Mouse (Mus musculus) heart, postnatal 0 days (tissue): ENCODE measurements around the gene Cacng6. TPM values are rescaled to one million over a fixed set of nuclear protein-coding genes. Genes with fewer than 3 reads are reported as not detected.

Source experiments
- ATAC-seq: fragments of 200-750 bp; cut with Nextera tagmentation; 2 replicates; pipeline ENCODE4 v1.8.0; 2017; ENCODE audit warnings: low read depth, moderate number of reproducible peaks, moderate library complexity; ENCODE audit not compliant: insufficient read depth
- DNase-seq: peaks from one replicate; pipeline ENCODE4 v3.0.0-alpha.2; 2016; ENCODE audit warnings: low spot score
- H3K27ac ChIP-seq: fragments of 300-500 bp; sonication (generic); 2 replicates; pipeline ENCODE4 v1.5.1; 2014; ENCODE audit warnings: low read depth, mild to moderate bottlenecking
- H3K27me3 ChIP-seq: fragments of 300-500 bp; sonication (generic); 2 replicates; pipeline ENCODE4 v1.6.1; 2014; ENCODE audit warnings: low read length, mixed read lengths; ENCODE audit not compliant: control insufficient read depth, insufficient read depth
- H3K36me3 ChIP-seq: fragments of 300-500 bp; sonication (generic); replicated peaks from 2 replicates; pipeline ENCODE4 v1.6.1; 2014; ENCODE audit warnings: low read length, mixed read lengths; ENCODE audit not compliant: control insufficient read depth, insufficient read depth
- H3K4me1 ChIP-seq: fragments of 300-500 bp; sonication (generic); 2 replicates; pipeline ENCODE4 v1.6.1; 2014; ENCODE audit warnings: antibody characterized with exemption; ENCODE audit not compliant: control insufficient read depth, insufficient read depth
- H3K4me2 ChIP-seq: fragments of 300-500 bp; sonication (generic); 2 replicates; pipeline ENCODE4 v1.6.1; 2014; ENCODE audit warnings: low read depth, mild to moderate bottlenecking, low read length, moderate library complexity
- H3K4me3 ChIP-seq: fragments of 300-500 bp; sonication (generic); 2 replicates; pipeline ENCODE4 v1.5.1; 2014; ENCODE audit warnings: low read depth, low read length
- H3K9ac ChIP-seq: fragments of 300-500 bp; sonication (generic); replicated peaks from 2 replicates; pipeline ENCODE4 v1.6.1; 2014; ENCODE audit warnings: low read depth, low read length, mixed read lengths
- H3K9me3 ChIP-seq: fragments of 300-500 bp; sonication (generic); replicated peaks from 2 replicates; pipeline ENCODE4 v1.6.1; 2016; ENCODE audit warnings: low read length; ENCODE audit not compliant: control insufficient read depth
- CTCF ChIP-seq: IDR thresholded peaks from 2 replicates; pipeline ENCODE4 v1.5.1; 2016; ENCODE audit warnings: antibody characterized with exemption, control low read depth, low read depth
- EP300 ChIP-seq: IDR thresholded peaks from 2 replicates; pipeline ENCODE4 v1.6.1; 2016; ENCODE audit warnings: antibody characterized with exemption, low read depth
- WGBS: fragments of 180-500 bp; shearing (Covaris S2); extraction: QIAGEN DNeasy Blood & Tissue Kit; methylation state at CpG from one replicate; pipeline ENCODE4 v1.1.7; 2014; 5-methylcytosine and 5-hydroxymethylcytosine counted together
- polyA plus RNA-seq: library from polyadenylated mRNA; unstranded; fragments of >200 nt; fragmentation: Nextera tagmentation; extraction: Ambion mirVana; gene quantifications from 2 replicates; pipeline ENCODE4 v1.2.1, GENCODE M21; 2015
- total RNA-seq: library from RNA; depleted of rRNA; stranded (reverse); fragments of >200 nt; gene quantifications from 2 replicates; pipeline ENCODE4 v1.2.3, GENCODE M21; 2014; ENCODE audit warnings: low replicate concordance

Cacng6 gene
- total and polyA plus RNA-seq, 2 experiments from 2014 or later, result 20.4 to 21.3 TPM

- Histone ChIP-seq H3K27me3 (no peaks in the 10 kb centered on the region), H3K27ac (no peak overlapping the region), H3K9me3 (no peaks in the 10 kb centered on the region), H3K9ac (no peak overlapping the region), H3K36me3 (no peaks in the 10 kb centered on the region), H3K4me2 (no peak overlapping the region), H3K4me1 (peaks cover 22% of the 10 kb centered on the region; the same call in 1 of the 2 replicates), H3K4me3 (no peak overlapping the region)
- DNase-seq (no peak), ATAC-seq (no peak)
- 95% methylated on average over 1 of the region's 1 CpGs for WGBS
- TF ChIP-seq CTCF (no peak), EP300 (no peak)
Measured at GRCm38 (mm10) chr7:3432066-3432465, 8.1 kb downstream of the Cacng6 start.

DNA sequence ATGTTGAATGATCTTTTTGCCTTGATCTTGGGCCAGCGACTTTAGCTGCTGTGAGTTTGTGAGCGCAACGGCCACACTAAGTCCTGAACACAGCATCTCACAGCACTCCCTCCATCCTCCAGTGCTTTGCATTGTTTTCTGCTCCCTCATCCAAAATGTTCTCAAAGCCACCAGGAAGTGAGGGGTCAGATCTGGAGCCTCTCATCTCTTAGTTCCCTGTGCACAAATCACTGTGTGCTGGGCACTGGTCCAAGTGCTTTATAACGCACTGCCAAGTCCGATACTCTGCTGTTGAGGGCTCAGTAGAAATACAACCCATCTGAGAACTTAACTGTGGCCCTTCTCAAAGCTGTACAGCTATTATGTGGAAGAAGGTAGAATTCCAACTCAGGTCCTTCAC is 13.9 kb downstream of the Cacng6 start:
- no peak for TF ChIP-seq EP300
- no peak for TF ChIP-seq CTCF
- Histone ChIP-seq H3K9me3 (no peaks in the 10 kb centered on the region), H3K36me3 (no peaks in the 10 kb centered on the region), H3K4me2 (no peak overlapping the region), H3K9ac (no peak overlapping the region), H3K4me3 (no peak overlapping the region), H3K27me3 (no peaks in the 10 kb centered on the region), H3K4me1 (0 out of 2 replicates have a peak, but pooled peaks cover 5% of the 10 kb centered on the region), H3K27ac (no peak overlapping the region)
- 25% methylated on average over 5 of the region's 5 CpGs for WGBS
- ATAC-seq, result no peak
- DNase-seq, result no peak

DNA sequence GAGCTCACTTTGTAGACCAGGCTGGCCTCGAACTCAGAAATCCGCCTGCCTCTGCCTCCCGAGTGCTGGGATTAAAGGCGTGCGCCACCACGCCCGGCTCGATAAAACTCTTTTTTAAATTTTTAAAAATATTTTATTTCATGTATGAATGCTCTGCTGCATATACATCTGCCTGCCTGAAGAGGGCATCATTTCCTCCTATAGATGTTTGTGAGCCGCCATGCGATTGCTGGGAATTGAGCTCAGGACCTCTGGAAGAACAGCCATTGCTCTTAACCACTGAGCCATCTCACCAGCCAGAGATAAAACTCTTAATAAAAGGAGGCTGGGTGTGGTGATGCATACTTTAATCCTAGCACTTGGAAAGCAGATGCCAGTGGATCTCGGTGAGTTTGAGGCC is 16.0 kb downstream of the Cacng6 start:
- Histone ChIP-seq H3K27me3 (no peaks in the 10 kb centered on the region), H3K9ac (no peak overlapping the region), H3K36me3 (no peaks in the 10 kb centered on the region), H3K4me3 (no peak overlapping the region), H3K4me1 (0 out of 2 replicates have a peak, but pooled peaks cover 5% of the 10 kb centered on the region), H3K9me3 (no peaks in the 10 kb centered on the region), H3K27ac (no peak overlapping the region), H3K4me2 (no peak overlapping the region)
- no peak for ATAC-seq
- TF ChIP-seq CTCF (no peak), EP300 (no peak)
- DNase-seq, result no peak
- WGBS, result 82% methylated on average over 10 of the region's 11 CpGs

DNA sequence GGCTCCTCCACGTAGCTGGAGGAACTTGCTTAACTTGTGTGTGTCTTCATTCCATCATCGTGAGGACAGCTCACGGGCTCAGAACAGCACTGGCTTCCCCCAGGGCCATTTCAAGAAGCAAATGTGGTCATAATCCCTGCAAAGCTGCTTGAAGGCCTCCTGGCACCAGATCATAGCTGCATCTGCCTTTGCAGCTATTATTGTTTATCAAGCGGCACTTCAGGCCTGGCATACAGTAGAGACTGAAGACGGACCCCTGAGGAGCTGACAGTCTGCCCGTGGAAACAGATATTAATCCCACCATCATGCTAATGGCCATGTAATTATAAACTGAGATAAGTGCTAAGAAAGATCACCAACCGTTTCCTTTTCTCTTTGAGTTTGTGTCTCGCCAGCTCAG is 16.5 kb downstream of the Cacng6 start:
- WGBS, result 45% methylated on average over 8 of the region's 8 CpGs
- TF ChIP-seq EP300, result no peak
- TF ChIP-seq CTCF, result no peak
- no peaks in the 10 kb centered on the region for H3K27me3 ChIP-seq
- no peaks in the 10 kb centered on the region for H3K36me3 ChIP-seq
- H3K9ac ChIP-seq, result no peak overlapping the region
- H3K4me2 ChIP-seq, result no peak overlapping the region
- H3K4me1 ChIP-seq, result 0 out of 2 replicates have a peak, but pooled peaks cover 5% of the 10 kb centered on the region
- H3K27ac ChIP-seq, result no peak overlapping the region
- no peaks in the 10 kb centered on the region for H3K9me3 ChIP-seq
- no peak for ATAC-seq
- H3K4me3 ChIP-seq, result no peak overlapping the region
- DNase-seq, result no peak

GRCm38 (mm10) chr7:3442476-3443062 is 18.6 kb downstream of the Cacng6 start:
- ATAC-seq, result no peak
- Histone ChIP-seq H3K27me3 (no peaks in the 10 kb centered on the region), H3K4me1 (0 out of 2 replicates have a peak, but pooled peaks cover 5% of the 10 kb centered on the region), H3K4me2 (no peak overlapping the region), H3K4me3 (no peak overlapping the region), H3K9me3 (no peaks in the 10 kb centered on the region), H3K9ac (no peak overlapping the region), H3K36me3 (no peaks in the 10 kb centered on the region), H3K27ac (no peak overlapping the region)
- 85% methylated on average over 10 of the region's 10 CpGs for WGBS
- TF ChIP-seq CTCF, result no peak
- no peak for TF ChIP-seq EP300
- no peak for DNase-seq

GRCm38 (mm10) chr7:3444678-3445077 is 20.7 kb downstream of the Cacng6 start:
- no peak overlapping the region for H3K4me2 ChIP-seq
- no peaks in the 10 kb centered on the region for H3K27me3 ChIP-seq
- TF ChIP-seq EP300 (no peak), CTCF (no peak)
- no peak overlapping the region for H3K27ac ChIP-seq
- no peak overlapping the region for H3K4me3 ChIP-seq
- DNase-seq (no peak), ATAC-seq (no peak)
- H3K36me3 ChIP-seq, result no peaks in the 10 kb centered on the region
- no peaks in the 10 kb centered on the region for H3K9me3 ChIP-seq
- no peak overlapping the region for H3K9ac ChIP-seq
- 71% methylated on average over 3 of the region's 3 CpGs for WGBS
- no peaks in the 10 kb centered on the region for H3K4me1 ChIP-seq
